Mouse (Mus musculus): ENCODE measurements around the gene Tmem63a.
"Not testable (repeated sequence)": the region's sequence is repeated elsewhere in the genome, so short reads cannot be mapped to it uniquely, and the experiment has no call there.

Tmem63a gene

GRCm38 (mm10) chr1:180942166-180943031 lies at the start of gene Tmem63a:
TSS of gene Tmem63a (plus strand) at chr1:180942344.
- DNase-seq (ENCODE audit: low spot score): peak; percentile 62

- DNase-seq (ENCODE audit: low spot score): no peak
Observed at GRCm38 (mm10) chr1:180892808-180893207, 49.3 kb upstream of the Tmem63a start, which contains the start of gene Lefty2. TSS of gene Lefty2 (plus strand) at chr1:180893108.

DNA sequence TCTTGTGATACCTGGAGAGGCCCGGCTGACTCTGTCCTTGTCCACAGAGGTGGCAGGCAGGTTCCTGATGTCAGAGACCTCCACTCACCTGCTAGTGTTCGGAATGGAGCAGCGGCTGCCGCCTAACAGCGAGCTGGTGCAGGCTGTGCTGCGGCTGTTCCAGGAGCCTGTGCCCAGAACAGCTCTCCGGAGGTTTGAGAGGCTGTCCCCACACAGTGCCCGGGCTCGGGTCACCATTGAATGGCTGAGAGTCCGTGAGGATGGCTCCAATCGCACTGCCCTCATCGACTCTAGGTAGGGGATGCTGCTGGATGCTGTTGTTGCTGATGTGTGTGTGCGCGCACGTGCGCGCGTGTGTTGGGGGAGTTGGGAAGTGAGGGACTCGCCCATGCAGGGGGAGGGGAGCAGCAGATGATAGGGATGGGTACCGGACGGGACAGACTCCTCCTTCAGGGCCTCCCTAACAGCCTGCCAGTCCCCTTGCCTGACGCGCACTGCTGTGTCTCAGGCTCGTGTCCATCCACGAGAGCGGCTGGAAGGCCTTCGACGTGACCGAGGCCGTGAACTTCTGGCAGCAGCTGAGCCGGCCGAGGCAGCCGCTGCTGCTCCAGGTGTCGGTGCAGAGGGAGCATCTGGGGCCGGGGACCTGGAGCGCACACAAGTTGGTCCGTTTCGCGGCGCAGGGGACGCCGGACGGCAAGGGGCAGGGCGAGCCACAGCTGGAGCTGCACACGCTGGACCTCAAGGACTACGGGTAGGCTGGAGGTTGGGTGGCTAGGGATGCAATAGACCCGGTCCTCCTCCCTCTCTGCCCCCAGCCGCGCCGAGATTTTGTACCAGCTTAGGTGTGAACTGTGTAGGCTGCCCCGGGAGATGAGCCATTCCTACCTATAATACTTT lies 47.8 kb upstream of the Tmem63a start:
- not testable (repeated sequence) for DNase-seq (ENCODE audit: low spot score)

- no peak for DNase-seq (ENCODE audit: low spot score)
Observed at GRCm38 (mm10) chr1:180901107-180901506, 41.0 kb upstream of the Tmem63a start.

DNA sequence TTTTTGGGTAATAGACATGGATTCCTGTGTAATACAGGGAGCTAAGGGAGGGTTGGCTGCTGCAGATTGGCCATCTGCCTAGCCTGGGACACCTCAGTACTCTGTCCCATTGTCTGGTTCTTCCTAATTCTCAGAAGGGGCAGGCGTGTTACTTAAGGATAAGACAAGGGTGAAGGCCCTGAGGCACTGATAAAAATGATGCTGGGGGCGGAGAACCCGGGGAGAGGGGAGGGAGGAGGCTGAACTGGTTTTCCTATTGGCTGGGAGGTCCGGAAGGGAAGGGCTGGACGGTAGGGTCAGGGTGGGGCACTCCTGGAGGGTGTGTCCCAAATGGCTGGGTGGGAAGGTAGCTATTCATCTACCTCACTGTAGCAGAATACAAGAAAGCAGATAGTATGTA lies 39.2 kb upstream of the Tmem63a start:
- no peak for DNase-seq (ENCODE audit: low spot score)

- DNase-seq (ENCODE audit: low spot score): no peak
Observed at GRCm38 (mm10) chr1:180903666-180904038, 38.5 kb upstream of the Tmem63a start.

DNA sequence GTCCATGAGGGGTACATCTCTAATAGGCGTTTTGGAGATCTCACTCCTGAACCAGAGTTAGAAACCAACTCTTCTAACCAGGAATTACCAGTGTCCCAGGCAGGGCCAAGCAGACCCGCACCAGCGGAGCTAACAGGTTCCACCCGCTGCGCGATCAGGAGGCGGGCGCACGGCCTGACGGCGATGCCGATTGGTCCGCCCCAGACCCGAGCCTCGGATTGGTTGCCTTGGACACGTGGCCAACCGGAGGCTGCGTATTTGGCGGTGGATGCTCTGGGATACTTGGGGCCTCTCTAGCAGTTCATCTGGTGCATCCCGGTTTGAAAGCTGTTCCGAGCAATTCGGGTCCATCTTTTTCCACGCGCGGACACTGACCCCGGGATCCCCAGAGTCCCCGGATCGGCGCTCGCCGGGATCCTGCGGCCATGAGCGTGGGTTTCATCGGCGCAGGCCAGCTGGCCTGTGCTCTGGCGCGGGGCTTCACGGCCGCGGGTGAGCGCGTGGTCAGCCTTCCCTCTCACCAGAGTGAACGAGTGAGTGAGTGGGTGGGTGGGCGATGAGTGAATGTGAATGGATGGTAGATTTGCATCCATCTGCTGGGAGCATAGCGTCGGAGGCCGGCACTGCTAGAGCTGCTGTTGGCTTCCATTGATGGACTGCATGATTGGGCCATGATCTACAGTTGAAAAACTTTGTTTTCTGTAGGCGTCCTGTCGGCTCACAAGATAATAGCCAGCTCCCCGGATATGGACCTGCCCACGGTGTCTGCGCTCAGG lies 37.9 kb upstream of the Tmem63a start, which contains the start of gene Pycr2:
Gene Pycr2 (plus strand): TSS at position 255 of the 776 bp plus-strand sequence.
- DNase-seq (ENCODE audit: low spot score): peak; percentile 92

- no peak for DNase-seq (ENCODE audit: low spot score)
Observed at GRCm38 (mm10) chr1:180904815-180905080, 37.4 kb upstream of the Tmem63a start.

- DNase-seq (ENCODE audit: low spot score): no peak
Observed at GRCm38 (mm10) chr1:180905307-180905706, 36.8 kb upstream of the Tmem63a start.

- DNase-seq (ENCODE audit: low spot score): no peak
Observed at GRCm38 (mm10) chr1:180905876-180906275, 36.3 kb upstream of the Tmem63a start.

DNA sequence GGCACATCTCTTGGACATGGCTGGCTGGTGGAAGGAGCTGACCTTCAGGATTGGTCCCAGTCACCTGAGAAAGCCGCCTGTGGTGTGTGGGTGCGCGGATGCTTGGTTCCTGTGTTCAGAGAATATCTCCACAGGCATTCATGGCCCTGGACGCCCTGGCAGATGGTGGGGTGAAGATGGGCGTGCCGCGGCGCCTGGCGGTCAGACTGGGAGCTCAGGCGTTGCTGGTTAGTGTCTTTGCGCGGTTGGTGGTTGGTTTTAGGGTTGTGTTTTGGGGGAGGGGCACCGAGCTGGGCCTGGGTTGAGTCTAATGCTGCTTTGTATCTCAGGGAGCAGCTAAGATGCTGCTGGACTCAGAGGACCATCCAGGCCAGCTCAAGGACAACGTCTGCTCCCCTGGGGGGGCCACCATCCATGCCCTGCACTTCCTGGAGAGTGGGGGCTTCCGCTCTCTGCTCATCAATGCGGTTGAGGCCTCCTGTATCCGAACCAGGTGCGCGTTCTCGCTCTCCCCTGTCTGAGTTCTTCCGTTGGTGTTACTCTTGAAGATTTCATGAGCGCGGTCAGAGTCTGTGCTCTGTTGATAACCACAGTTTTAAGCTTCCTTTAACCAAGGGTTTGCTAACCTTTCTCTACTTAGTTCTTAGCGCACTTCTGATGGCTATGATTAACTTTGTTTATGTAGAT lies 35.5 kb upstream of the Tmem63a start:
- DNase-seq (ENCODE audit: low spot score): no peak

DNA sequence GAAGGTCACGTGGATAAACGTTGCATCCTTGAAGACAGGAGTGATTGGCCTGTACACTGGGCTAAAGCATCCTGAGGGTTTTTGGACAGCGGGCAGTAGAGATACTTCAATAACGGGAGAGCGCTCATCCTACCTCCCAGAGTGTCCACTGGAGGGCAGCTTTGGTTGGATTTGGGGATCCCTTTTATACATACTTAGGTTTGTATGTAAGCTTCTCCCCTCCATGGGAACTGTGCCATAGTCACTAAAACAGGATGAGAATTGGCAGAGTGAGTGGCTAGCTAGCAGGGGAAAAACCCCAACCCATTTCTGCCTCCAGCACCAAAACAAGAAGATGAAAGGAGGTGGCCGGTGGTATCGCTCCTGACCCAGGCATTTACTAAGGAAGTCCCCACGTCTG lies 31.0 kb upstream of the Tmem63a start:
- DNase-seq (ENCODE audit: low spot score): no peak

DNA sequence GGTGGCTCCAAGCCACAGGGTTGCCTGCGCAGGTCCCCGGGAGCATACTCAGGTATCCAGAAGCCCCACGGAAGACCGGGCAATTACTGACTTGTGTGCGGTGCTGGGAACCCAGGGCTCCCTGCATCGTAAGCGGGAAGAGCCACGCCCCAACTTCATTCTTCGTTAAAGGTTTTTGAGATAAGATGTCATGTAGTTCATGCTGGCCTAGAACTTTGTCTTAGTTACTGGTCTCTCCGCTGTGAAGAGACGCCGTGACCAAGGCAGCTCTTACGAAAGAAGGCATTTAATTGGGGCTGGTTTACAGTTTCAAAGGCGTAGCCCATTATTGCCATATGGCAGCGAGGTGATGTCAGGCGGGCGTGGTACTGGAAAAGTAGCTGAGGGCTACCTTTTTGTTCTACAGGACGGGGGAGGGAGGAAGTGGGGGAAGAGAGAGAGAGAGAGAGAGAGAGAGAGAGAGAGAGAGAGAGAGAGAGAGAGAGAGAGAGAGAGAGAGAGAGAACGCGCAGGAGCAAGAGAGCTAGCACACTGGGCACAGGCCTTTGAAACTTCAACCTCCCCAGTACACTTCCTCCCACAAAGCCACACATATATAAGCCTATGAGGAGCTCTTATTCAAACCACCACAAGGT lies 30.4 kb upstream of the Tmem63a start:
- no peak for DNase-seq (ENCODE audit: low spot score)

- no peak for DNase-seq (ENCODE audit: low spot score)
Observed at GRCm38 (mm10) chr1:180912792-180913191, 29.4 kb upstream of the Tmem63a start.

GRCm38 (mm10) chr1:180913797-180914196 lies 28.3 kb upstream of the Tmem63a start:
- DNase-seq (ENCODE audit: low spot score): no peak

- no peak for DNase-seq (ENCODE audit: low spot score)
Observed at GRCm38 (mm10) chr1:180916425-180916824, 25.7 kb upstream of the Tmem63a start.

- no peak for DNase-seq (ENCODE audit: low spot score)
Observed at GRCm38 (mm10) chr1:180917053-180917452, 25.1 kb upstream of the Tmem63a start.

DNA sequence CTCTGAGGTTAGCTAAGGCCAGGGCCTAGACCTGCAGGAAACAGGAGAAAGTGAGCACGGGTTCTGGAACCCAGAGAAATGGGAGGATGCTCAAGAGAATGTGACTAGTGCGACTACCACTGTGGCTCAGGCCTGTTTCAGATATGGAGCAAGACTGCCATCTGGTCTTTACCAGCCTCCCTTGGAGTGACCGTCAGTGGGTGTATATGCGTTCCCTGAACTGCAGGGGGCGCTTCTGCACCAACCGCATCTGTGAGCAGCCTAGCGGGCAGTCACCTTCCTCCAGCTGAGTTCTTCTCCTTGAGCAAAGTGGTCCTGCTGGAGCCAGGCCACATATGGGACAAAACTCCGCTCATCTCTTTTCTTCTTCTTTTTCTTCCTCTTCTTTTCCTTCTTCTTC lies 22.5 kb upstream of the Tmem63a start:
- peak; percentile 68 for DNase-seq (ENCODE audit: low spot score)

GRCm38 (mm10) chr1:180922273-180923048 lies 19.7 kb upstream of the Tmem63a start:
- no peak for DNase-seq (ENCODE audit: low spot score)

GRCm38 (mm10) chr1:180924737-180925136 lies 17.4 kb upstream of the Tmem63a start:
- DNase-seq (ENCODE audit: low spot score): no peak

Data from testis, postnatal 14 days (tissue).